Mouse (Mus musculus) cortical plate, adult 2 months (tissue): ENCODE data around the gene Tuba4a.

ENCODE experiments used
- CTCF ChIP-seq: fragments of 200-500 bp; IDR thresholded peaks from 2 replicates; pipeline ENCODE4 v1.5.1; 2011; ENCODE audit warnings: mild to moderate bottlenecking, control low read depth, low read length; ENCODE audit not compliant: insufficient read depth; ENCODE audit errors: extremely low read depth
- POLR2A ChIP-seq: fragments of 200-500 bp; IDR thresholded peaks from 2 replicates; pipeline ENCODE4 v1.6.1; 2011; ENCODE audit warnings: mild to moderate bottlenecking, low read length, control low read depth; ENCODE audit not compliant: insufficient read depth; ENCODE audit errors: extremely low read depth

DNA sequence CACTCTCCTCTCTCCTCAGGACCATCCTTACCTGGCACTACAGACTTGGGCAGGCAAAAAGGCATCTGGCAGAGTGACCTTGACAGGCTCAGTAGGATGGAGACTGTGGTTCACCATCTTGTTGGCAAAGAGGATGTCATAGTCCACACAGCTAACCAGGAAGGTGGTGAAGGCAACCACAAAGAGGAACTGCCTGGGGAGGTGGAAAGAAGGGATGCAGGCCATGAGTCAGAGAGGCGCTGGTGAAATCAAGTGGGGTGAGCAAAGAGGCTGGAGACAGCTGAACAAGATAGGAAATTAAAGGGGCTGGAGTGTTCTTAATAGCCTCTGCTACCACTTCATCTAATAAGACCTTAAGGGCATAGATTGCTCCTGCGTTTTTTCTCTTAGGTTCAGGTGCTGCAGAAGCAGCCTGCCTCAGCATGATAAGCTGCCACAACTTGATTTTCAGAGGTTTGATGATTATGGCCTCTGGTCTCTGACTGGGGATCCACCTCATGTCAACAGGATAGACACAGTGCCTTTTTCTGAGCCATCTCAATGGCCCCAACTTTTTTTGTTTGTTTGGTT, 31.7 kb downstream of the Tuba4a start:
- TF ChIP-seq POLR2A (no peak), CTCF (no peak)
